Mouse (Mus musculus) ovary, postnatal 14 days (tissue): ENCODE data around the gene Nppa.
"Not testable (repeated sequence)": the region's sequence is repeated elsewhere in the genome, so short reads cannot be mapped to it uniquely, and the experiment has no call there.

ENCODE experiments used
- DNase-seq: peaks from one replicate; pipeline ENCODE4 v3.0.0; 2022; ENCODE audit warnings: low spot score

Nppa gene

GRCm38 (mm10) chr4:148011332-148011731 lies 10.8 kb downstream of the Nppa start:
- DNase-seq: no peak

- DNase-seq: no peak
Measured at GRCm38 (mm10) chr4:148012216-148012615, 11.7 kb downstream of the Nppa start.

- DNase-seq: no peak
Measured at GRCm38 (mm10) chr4:148015418-148015817, 14.9 kb downstream of the Nppa start.

GRCm38 (mm10) chr4:148016981-148017380 lies 16.5 kb downstream of the Nppa start:
- DNase-seq: no peak

- no peak for DNase-seq
Measured at GRCm38 (mm10) chr4:148018410-148018809, 17.9 kb downstream of the Nppa start.

GRCm38 (mm10) chr4:148024003-148024402 lies 23.5 kb downstream of the Nppa start:
- DNase-seq: no peak

GRCm38 (mm10) chr4:148029297-148029696 lies 28.8 kb downstream of the Nppa start:
- DNase-seq: no peak

- no peak for DNase-seq
Measured at GRCm38 (mm10) chr4:148030506-148030905, 30.0 kb downstream of the Nppa start.

GRCm38 (mm10) chr4:148033858-148034410 lies 33.4 kb downstream of the Nppa start:
- no peak for DNase-seq

GRCm38 (mm10) chr4:148035440-148035839 lies 34.9 kb downstream of the Nppa start:
- no peak for DNase-seq

- DNase-seq: no peak
Measured at GRCm38 (mm10) chr4:148038079-148038599, 37.6 kb downstream of the Nppa start.

- DNase-seq: peak; percentile 100
Measured at GRCm38 (mm10) chr4:148038600-148039253, 38.2 kb downstream of the Nppa start, which contains the start of the genes Clcn6 and Mthfr. Clcn6 (minus strand) TSS chr4:148038821. Mthfr (plus strand) TSS chr4:148039077.

GRCm38 (mm10) chr4:148039254-148040028 lies 38.9 kb downstream of the Nppa start:
- no peak for DNase-seq

- DNase-seq: no peak
Measured at GRCm38 (mm10) chr4:148040029-148040830, 39.7 kb downstream of the Nppa start.

- no peak for DNase-seq
Measured at GRCm38 (mm10) chr4:148040933-148041610, 40.5 kb downstream of the Nppa start.

GRCm38 (mm10) chr4:148041611-148042191 lies 41.2 kb downstream of the Nppa start:
- DNase-seq: no peak

- DNase-seq: not testable (repeated sequence)
Measured at GRCm38 (mm10) chr4:148043327-148043726, 42.8 kb downstream of the Nppa start.

- no peak for DNase-seq
Measured at GRCm38 (mm10) chr4:148044113-148044512, 43.6 kb downstream of the Nppa start.

GRCm38 (mm10) chr4:148046450-148047031 lies 46.0 kb downstream of the Nppa start:
- DNase-seq: no peak

GRCm38 (mm10) chr4:148050396-148050914 lies 49.9 kb downstream of the Nppa start:
- not testable (repeated sequence) for DNase-seq
